Mouse (Mus musculus) liver, postnatal 0 days (tissue): ENCODE results near the gene Syn3. TPM values are rescaled to one million over a fixed set of nuclear protein-coding genes. Genes with fewer than 3 reads are reported as not detected.
A peak's percentile ranks its signal among the peaks of the same experiment; 100 is the strongest.

Experiments used
- ATAC-seq: fragments of 200-750 bp; cut with Nextera tagmentation; 2 replicates; pipeline ENCODE4 v1.8.0; 2017; ENCODE audit warnings: mild to moderate bottlenecking, moderate library complexity
- DNase-seq: peaks from one replicate; pipeline ENCODE4 v3.0.0-alpha.2; 2016
- H3K27ac ChIP-seq: fragments of 300-500 bp; sonication (generic); 2 replicates; pipeline ENCODE4 v1.5.1; 2014; ENCODE audit warnings: antibody characterized with exemption, moderate library complexity, mild to moderate bottlenecking, low read depth
- H3K27me3 ChIP-seq: fragments of 300-500 bp; sonication (generic); 2 replicates; pipeline ENCODE4 v1.6.1; 2014; ENCODE audit warnings: low read length, control low read depth, mixed read lengths; ENCODE audit not compliant: insufficient read depth
- H3K36me3 ChIP-seq: fragments of 300-500 bp; sonication (generic); replicated peaks from 2 replicates; pipeline ENCODE4 v1.6.1; 2014; ENCODE audit warnings: mild to moderate bottlenecking, control low read depth, low read length, moderate library complexity, mixed read lengths; ENCODE audit not compliant: insufficient read depth
- H3K4me1 ChIP-seq: fragments of 300-500 bp; sonication (generic); 2 replicates; pipeline ENCODE4 v1.6.1; 2014; ENCODE audit warnings: antibody characterized with exemption, mild to moderate bottlenecking, control low read depth; ENCODE audit not compliant: insufficient read depth
- H3K4me2 ChIP-seq: fragments of 300-500 bp; sonication (generic); 2 replicates; pipeline ENCODE4 v1.6.1; 2014; ENCODE audit warnings: low read depth, mild to moderate bottlenecking, low read length, moderate library complexity, mixed read lengths
- H3K4me3 ChIP-seq: fragments of 300-500 bp; sonication (generic); 2 replicates; pipeline ENCODE4 v1.5.1; 2014; ENCODE audit warnings: low read depth, low read length
- H3K9ac ChIP-seq: fragments of 300-500 bp; sonication (generic); replicated peaks from 2 replicates; pipeline ENCODE4 v1.6.1; 2014; ENCODE audit warnings: mild to moderate bottlenecking, moderate library complexity
- H3K9me3 ChIP-seq: fragments of 300-500 bp; sonication (generic); 2 replicates; pipeline ENCODE4 v1.6.1; 2016; ENCODE audit warnings: mild to moderate bottlenecking, control low read depth, low read length, mixed read lengths
- CTCF ChIP-seq: sonication (generic); IDR thresholded peaks from 2 replicates; pipeline ENCODE4 v1.5.1; 2016; ENCODE audit warnings: antibody characterized with exemption, low read depth
- EP300 ChIP-seq: IDR thresholded peaks from 2 replicates; pipeline ENCODE4 v1.6.1; 2016; ENCODE audit warnings: antibody characterized with exemption, low read depth, mild to moderate bottlenecking
- WGBS: fragments of 180-500 bp; shearing (Covaris S2); extraction: QIAGEN DNeasy Blood & Tissue Kit; methylation state at CpG from one replicate; pipeline ENCODE4 v1.1.7; 2014; ENCODE audit not compliant: insufficient replicate concordance; 5-methylcytosine and 5-hydroxymethylcytosine counted together
- polyA plus RNA-seq: library from polyadenylated mRNA; unstranded; fragments of >200 nt; fragmentation: Nextera tagmentation; extraction: Ambion mirVana; gene quantifications from 2 replicates; pipeline ENCODE4 v1.2.1, GENCODE M21; 2015

The Syn3 gene
- polyA plus RNA-seq, 1 experiment from 2014 or later, result 0.25 TPM

DNA sequence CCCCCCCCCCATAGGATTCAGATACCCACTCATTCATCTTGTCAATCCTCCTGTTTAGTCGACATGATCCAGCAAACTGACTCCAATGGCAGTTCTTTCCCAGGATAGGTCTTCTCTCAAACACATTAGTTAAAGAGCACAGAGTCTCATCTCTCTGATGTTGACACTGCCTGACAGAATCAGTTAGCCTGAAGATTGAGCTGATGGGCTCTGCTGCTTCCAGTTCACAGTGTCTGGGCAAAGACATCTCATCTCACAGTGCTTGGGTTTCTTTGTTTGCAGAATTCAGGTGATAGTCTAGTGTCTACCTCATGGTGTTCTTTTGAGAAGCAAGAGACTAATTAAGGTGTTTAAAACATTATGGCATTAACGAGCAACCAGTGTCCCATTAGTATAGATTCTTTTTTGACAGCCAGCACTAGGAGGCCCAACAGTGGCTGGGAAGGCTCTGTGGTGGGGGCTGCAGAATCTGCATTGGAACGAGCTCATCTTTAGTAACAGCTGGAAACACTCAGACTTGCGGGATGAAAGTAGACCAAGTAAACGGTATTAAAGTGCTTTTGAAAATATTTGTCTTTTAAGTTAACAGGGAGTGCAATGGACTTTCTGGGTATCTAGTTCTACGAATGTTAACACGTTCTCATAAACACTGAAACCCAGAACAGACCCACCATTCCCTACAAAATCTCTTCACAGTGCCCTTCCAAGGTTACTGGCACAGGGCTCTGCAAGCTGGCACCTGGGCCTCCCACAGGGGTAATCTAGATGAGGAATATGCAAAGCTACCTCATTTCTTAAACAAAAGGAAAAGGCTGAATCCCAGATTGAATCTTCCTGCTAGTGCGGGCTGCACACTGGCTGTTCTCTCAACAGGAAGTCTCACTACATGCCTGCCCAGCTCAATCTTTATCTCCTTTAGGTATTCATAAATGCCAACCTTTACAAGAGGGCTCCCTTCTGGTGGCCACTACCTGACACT, 24.2 kb downstream of the Syn3 start:
- Histone ChIP-seq H3K4me2 (no peak overlapping the region), H3K27ac (no peak overlapping the region), H3K4me1 (no peaks in the 10 kb centered on the region), H3K36me3 (no peaks in the 10 kb centered on the region), H3K9ac (no peak overlapping the region), H3K4me3 (no peak overlapping the region), H3K9me3 (no peaks in the 10 kb centered on the region), H3K27me3 (no peaks in the 10 kb centered on the region)
- TF ChIP-seq CTCF (no peak), EP300 (no peak)
- DNase-seq, result no peak
- ATAC-seq, result no peak
- WGBS, result 63% methylated on average over 8 of the region's 8 CpGs

DNA sequence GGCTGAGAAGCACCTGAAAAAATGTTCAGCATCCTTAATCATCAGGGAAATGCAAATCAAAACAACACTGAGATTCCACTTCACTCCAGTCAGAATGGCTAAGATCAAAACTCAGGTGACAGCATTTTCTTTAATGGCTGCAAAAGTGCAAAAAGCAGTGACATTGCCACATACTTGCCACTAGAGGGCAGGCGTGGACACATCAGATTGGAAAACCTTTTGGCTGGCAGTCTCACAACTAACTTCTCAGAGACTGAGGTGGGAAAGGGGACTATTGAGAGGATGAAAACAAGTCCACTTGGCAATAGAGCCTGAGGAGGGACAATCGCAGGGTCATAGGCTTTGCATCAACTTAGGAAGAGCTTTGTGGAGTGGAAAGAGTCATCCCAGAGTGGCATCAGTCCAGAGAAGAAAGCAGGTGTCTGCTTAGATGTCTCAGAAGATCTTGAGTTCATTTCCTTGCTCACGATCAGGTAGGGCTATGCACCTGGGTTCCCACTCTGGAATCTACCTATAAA, 25.0 kb downstream of the Syn3 start:
- Histone ChIP-seq H3K27me3 (no peaks in the 10 kb centered on the region), H3K27ac (no peak overlapping the region), H3K9ac (no peak overlapping the region), H3K4me1 (no peaks in the 10 kb centered on the region), H3K9me3 (no peaks in the 10 kb centered on the region), H3K36me3 (no peaks in the 10 kb centered on the region), H3K4me3 (no peak overlapping the region), H3K4me2 (no peak overlapping the region)
- 35% methylated on average over 3 of the region's 3 CpGs for WGBS
- ATAC-seq (no peak), DNase-seq (peak; percentile 42)
- TF ChIP-seq EP300, result no peak
- peak; percentile 86 for TF ChIP-seq CTCF

DNA sequence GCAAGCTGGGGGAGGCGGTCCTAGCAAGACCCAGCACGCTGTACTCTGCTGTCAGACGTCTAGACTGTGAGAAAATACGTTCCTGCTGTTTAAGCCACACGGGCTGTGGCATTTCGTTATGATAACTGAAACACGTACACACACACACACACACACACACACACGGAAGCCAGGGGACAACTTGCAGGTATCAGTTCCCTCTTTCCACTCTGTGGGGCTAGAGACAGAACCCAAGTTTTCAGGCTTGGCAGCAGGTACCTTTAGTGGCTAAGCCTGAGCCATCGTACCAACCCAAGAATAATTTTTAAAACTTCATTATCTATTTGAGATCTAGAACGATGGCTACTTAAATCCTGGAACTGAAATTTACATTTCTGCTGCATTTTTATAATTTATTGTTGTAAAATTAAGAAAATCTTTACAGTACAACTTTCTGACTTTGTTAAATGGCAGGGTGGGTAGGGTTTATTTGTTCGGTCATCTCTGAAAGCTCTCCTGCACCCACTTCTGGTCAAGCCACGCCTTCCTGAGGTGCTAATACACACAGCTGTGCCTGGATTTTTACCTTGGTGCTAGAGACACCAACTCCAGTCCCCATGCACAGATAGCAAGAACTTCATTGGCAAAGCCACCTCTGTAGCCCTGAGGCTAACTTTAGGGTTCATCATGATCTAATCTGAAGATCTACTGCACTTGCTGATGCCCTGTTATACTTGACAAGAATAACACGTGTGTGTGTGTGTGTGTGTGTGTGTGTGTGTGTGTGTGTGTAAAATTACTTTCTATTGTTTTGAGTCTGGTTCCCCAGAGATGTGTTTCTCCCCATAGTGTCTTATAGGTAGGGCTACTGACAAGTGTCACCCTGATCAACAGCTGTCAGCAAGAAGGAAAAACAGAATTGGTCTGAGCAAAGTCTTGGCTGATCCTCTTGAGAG, 29.8 kb downstream of the Syn3 start:
- 68% methylated on average over 13 of the region's 13 CpGs for WGBS
- DNase-seq (no peak), ATAC-seq (no peak)
- TF ChIP-seq CTCF (no peak), EP300 (no peak)
- Histone ChIP-seq H3K27me3 (no peaks in the 10 kb centered on the region), H3K9ac (no peak overlapping the region), H3K4me3 (no peak overlapping the region), H3K4me1 (no peaks in the 10 kb centered on the region), H3K9me3 (no peaks in the 10 kb centered on the region), H3K27ac (no peak overlapping the region), H3K36me3 (no peaks in the 10 kb centered on the region), H3K4me2 (no peak overlapping the region)

DNA sequence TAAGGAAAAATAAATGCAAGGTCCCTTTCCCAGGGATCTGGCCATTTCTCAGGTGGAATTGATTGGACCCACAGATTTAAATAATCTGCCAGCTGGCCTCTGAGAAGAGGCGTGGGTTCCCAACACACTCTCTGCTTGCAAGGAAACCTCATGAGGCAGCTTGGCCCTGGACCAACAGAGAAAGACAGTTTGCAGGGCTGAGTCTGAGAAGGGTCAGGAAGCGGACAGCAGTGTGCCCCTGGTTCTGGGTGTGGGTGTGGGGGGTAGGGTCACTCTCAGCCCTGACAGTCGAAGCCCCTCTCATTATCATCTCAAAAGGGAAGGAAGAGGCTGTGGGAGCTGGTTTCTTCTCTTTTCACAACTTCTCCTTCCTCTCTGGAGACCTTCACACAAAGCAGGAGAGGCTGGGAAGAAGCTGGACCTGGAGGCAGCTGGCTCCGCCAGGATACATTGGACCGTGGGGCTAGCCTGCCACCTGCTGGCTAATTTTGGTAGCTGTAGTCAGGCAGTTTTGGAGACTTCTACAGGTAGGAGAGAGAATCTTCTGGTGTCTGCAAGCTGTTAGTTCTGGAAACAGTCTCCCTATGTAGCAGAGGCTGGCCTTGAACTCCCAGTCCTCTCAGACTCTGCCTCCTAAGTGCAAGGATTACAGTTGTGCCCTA, 35.0 kb downstream of the Syn3 start:
- peak; percentile 81 for DNase-seq
- no peak overlapping the region for H3K4me3 ChIP-seq
- WGBS, result 20% methylated on average over 5 of the region's 5 CpGs
- H3K9me3 ChIP-seq, result no peaks in the 10 kb centered on the region
- TF ChIP-seq CTCF (peak; percentile 89), EP300 (no peak)
- H3K27me3 ChIP-seq, result no peaks in the 10 kb centered on the region
- no peaks in the 10 kb centered on the region for H3K36me3 ChIP-seq
- H3K9ac ChIP-seq, result no peak overlapping the region
- ATAC-seq, result peak; percentile 36; the same call in 1 of the 2 replicates
- no peaks in the 10 kb centered on the region for H3K4me1 ChIP-seq
- H3K27ac ChIP-seq, result no peak overlapping the region
- no peak overlapping the region for H3K4me2 ChIP-seq

DNA sequence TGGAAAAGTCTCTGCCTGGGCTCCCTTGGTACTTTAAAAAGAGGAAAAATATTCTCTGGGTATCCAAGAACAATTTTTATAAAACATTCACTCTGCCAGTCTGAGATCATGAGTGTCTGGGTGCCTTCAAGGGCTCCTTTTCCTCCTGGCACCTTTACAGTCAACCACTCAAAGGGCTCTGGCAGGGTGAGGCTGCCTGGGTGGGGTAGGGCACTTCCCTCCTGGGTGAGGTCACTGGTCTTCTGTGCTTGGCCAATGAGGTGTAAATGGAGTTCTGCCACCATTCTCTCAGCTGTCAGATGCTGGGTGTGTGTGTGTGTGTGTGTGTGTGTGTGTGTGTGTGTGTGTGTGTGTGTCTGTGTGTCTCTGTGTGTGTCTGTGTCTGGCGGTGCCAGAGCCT, 39.1 kb downstream of the Syn3 start:
- no peak for DNase-seq
- Histone ChIP-seq H3K9me3 (no peaks in the 10 kb centered on the region), H3K36me3 (no peaks in the 10 kb centered on the region), H3K27me3 (no peaks in the 10 kb centered on the region), H3K4me3 (no peak overlapping the region), H3K4me2 (no peak overlapping the region), H3K4me1 (no peaks in the 10 kb centered on the region), H3K9ac (no peak overlapping the region), H3K27ac (no peak overlapping the region)
- 90% methylated on average over 1 of the region's 1 CpGs for WGBS
- TF ChIP-seq CTCF (no peak), EP300 (no peak)
- no peak for ATAC-seq
